In genomic region chr8:123783525-123784249, GRCm38 (mm10) we compare ENCODE assay signal across 8 mouse cellular contexts. TPM values are rescaled to one million over a fixed set of nuclear protein-coding genes. Genes with fewer than 3 reads are reported as not detected.
A peak's percentile ranks its signal among the peaks of the same experiment; 100 is the strongest.
DNase-seq lines count a peak whose midpoint lies in the region; ATAC-seq lines count a peak whose summit lies in the region.

No protein-coding gene starts in this region.

- H3K9me3 ChIP-seq in hindbrain, embryonic 13.5 days: no peaks in the 10 kb centered on the region

- DNase-seq in adrenal gland, adult (ENCODE audit: inconsistent age in 2 of 2, low spot score in 1 of 2): peak; percentile 81 to 90
- peak; percentile 87 to 90 for DNase-seq in cerebellum, postnatal 36 days
- peak; percentile 71 to 84 for DNase-seq in frontal cortex, postnatal 36 days (ENCODE audit: low spot score in 2 of 2)
- peak; percentile 85 to 88 for DNase-seq in left cerebral cortex, adult 18-20 months (ENCODE audit: low spot score in 2 of 2)
- peak; percentile 75 for DNase-seq in lung, postnatal 25 days (ENCODE audit: low spot score)
- DNase-seq in right cerebral cortex, postnatal 10 days (ENCODE audit: low spot score in 2 of 2): peak; percentile 89 to 91
- DNase-seq in natural killer cell, adult 2 months (ENCODE audit: low spot score in 2 of 2): no peak

- 11% methylated on average over 5 of the region's 6 CpGs for WGBS in hindbrain, embryonic 13.5 days

- peak; percentile 89 for ATAC-seq in hindbrain, embryonic 13.5 days (ENCODE audit: low FRiP score)

- H3K4me3 ChIP-seq in hindbrain, embryonic 13.5 days: no peak overlapping the region

- no peak overlapping the region for H3K27ac ChIP-seq in hindbrain, embryonic 13.5 days

- no peak overlapping the region for H3K4me2 ChIP-seq in hindbrain, embryonic 13.5 days

- H3K9ac ChIP-seq in hindbrain, embryonic 13.5 days: no peak overlapping the region

- no peaks in the 10 kb centered on the region for H3K36me3 ChIP-seq in hindbrain, embryonic 13.5 days

- H3K27me3 ChIP-seq in hindbrain, embryonic 13.5 days: no peaks in the 10 kb centered on the region

- peaks cover 12% of the 10 kb centered on the region for H3K4me1 ChIP-seq in hindbrain, embryonic 13.5 days (replicated peaks)

RNA-seq across cellular contexts. Expression of gene Rab4a, which starts 22.1 kb away (rescaled TPM):
- 73.9 and 74.8 TPM in 2 replicates for polyA plus RNA-seq in hindbrain, embryonic 13.5 days (2015; fragmentation: Nextera tagmentation; extraction: Ambion mirVana)
- total RNA-seq in left cerebral cortex, adult 18-20 months (2021): 10 to 100 TPM; 45.1 to 50.6 TPM

Comparison
In these comparisons a context has a peak if more than half of its experiments do, and no peak if none do; other contexts are left out.
1. DNase-seq: peak in adrenal gland, adult (2 of 2), cerebellum, postnatal 36 days (2 of 2), frontal cortex, postnatal 36 days (2 of 2), left cerebral cortex, adult 18-20 months (2 of 2), lung, postnatal 25 days (single experiment) and right cerebral cortex, postnatal 10 days (2 of 2); none in natural killer cell, adult 2 months (0 of 2).